Mouse (Mus musculus): Measurements from ENCODE around the gene Gpr179. TPM values are rescaled to one million over a fixed set of nuclear protein-coding genes. Genes with fewer than 3 reads are reported as not detected.
A peak's percentile ranks its signal among the peaks of the same experiment; 100 is the strongest.

Gpr179 gene
- polyA plus RNA-seq, 1 experiment, result not detected

DNA sequence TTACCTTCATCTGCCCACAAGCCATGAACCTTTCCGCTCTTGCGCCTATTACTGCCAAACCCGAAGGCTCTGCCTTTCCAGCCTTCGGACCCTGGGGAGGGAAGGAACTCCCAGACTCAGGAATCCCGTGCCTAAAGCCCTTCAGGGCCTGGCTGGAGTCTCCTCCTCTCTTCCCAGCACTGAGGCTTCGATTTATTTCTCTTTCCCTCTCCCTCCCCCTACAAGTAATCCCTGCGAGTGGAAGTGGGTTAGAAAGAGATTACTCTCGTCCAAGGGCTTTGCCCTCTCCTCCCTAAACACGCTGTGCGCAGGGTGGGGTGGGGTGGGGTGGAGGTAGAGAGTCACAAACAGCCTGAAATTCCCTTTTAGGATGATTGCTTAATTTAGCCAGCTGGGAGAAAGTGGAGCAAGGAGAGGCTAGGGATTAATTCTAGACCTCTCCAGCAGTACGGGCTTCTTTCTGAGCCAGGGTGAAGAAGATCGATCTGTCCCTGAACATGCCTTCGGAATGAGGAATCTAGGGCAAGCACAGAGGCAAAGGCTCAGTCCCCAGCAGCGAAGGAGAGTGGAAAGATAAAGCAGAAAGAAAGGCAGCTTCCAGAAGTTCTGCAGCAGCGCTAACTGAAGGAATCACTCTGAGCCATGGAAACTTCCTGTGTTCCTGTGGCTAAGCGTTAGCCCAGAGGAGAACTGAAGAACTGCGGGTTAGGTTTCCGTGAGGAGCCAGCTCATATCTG, 40.8 kb downstream of the Gpr179 start:
- peaks cover 15% of the 10 kb centered on the region for H3K4me1 ChIP-seq (ENCODE audit: control insufficient read depth, insufficient read depth, low read length)
- TF ChIP-seq POLR2A (IDR thresholded peaks at IDR 0.05; ENCODE audit: borderline replicate concordance, low read depth, low read length) (no peak), CTCF (IDR thresholded peaks at IDR 0.05; ENCODE audit: low read depth, low read length) (0 out of 2 replicates have a peak, but pooled peaks have one; percentile 8)
- peak overlapping the region; percentile 48 for H3K27ac ChIP-seq (ENCODE audit: insufficient read depth, low read depth, low read length)
- H3K4me3 ChIP-seq (ENCODE audit: insufficient read depth, low read length), result no peak overlapping the region; the same call in 1 of the 2 replicates

DNA sequence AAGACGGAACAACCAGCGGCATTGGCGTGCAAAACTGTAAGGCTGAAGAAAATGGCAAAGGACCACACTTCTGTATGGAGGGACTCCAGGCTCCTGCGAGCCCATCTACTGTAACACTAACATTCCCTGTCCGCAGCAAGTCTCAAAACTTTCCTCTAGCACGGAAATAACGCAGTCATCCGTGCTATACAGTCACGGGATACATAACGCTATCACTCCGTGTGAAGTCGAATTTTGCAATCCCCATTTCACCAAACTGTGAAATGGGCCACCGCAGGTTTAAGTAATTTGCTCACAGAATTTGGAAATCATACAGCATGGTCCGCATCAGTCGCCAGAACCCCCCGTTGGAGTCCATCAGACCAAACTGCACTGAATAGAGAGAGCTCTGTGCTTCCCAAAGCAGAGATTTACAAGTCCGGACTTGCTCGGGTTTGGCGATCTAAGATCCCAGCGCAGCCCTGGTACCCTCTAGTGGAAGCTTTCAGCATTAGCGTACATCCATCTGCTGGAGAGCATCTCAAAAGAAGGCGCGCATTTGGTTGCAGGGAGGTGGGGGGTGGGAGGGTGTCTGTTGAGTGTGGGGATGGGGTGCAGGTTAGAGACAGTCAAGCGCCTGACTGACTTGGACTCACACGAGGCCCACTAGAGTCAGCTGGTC, 41.8 kb downstream of the Gpr179 start:
- Histone ChIP-seq H3K4me1 (ENCODE audit: control insufficient read depth, insufficient read depth, low read length) (peaks cover 15% of the 10 kb centered on the region), H3K27ac (ENCODE audit: insufficient read depth, low read depth, low read length) (peak overlapping the region; percentile 98), H3K4me3 (ENCODE audit: insufficient read depth, low read length) (peak overlapping the region; percentile 71)
- peak; percentile 39; the same call in 1 of the 2 replicates for TF ChIP-seq CTCF (IDR thresholded peaks at IDR 0.05; ENCODE audit: low read depth, low read length)
- TF ChIP-seq POLR2A (IDR thresholded peaks at IDR 0.05; ENCODE audit: borderline replicate concordance, low read depth, low read length), result no peak

DNA sequence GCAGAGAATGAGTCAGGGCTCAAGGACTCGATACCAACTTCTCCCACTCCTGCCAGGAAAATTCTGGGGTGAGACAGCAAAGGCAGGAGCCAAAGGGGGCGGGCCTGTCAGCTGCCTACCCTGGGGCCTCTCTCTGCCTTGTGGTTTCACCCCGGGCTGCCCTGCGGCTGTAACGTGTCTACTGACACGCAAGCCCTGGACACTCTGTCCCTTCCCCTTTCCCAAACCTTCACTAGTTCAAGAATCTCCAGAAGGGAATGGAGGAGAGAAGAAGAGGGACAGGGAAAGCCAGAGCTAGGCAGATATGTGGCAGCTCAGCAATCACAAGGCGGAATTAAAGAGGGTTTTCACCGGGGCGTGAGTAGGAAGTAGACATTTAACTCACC, 42.4 kb downstream of the Gpr179 start:
- TF ChIP-seq POLR2A (IDR thresholded peaks at IDR 0.05; ENCODE audit: borderline replicate concordance, low read depth, low read length), result no peak
- TF ChIP-seq CTCF (IDR thresholded peaks at IDR 0.05; ENCODE audit: low read depth, low read length), result no peak
- Histone ChIP-seq H3K27ac (ENCODE audit: insufficient read depth, low read depth, low read length) (peak overlapping the region; percentile 98), H3K4me1 (ENCODE audit: control insufficient read depth, insufficient read depth, low read length) (peaks cover 12% of the 10 kb centered on the region), H3K4me3 (ENCODE audit: insufficient read depth, low read length) (peak overlapping the region; percentile 71)

DNA sequence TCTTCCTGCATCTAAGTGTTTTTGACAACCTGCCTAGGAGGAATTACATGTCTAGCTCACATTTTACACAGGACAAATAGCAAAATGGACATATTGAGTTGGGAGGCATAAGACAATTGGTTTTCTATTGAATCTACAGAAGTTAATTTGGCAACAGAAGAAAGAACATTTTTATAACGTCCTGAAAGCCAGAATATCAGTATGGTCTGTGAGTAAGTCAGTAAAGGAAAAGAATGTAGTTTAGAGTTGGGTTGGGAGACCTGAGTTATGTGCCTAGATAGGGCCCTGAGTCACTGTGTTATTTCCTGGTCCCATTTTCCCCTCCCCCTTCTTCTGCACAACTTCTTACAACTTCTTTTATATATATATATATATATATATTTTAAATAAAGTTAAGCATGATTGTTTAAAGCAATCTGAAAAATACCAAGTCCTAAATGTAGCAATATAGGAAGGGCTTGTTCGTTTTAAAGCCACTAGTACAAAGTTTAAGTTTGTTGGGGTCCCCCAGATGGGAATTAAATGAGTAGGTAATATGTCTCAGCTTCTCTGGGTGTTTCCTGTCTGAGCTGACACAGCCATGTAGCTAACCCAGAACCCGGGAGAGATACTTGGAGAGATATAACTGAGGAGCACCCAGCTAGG, 42.9 kb downstream of the Gpr179 start:
- peak overlapping the region; percentile 71 for H3K4me3 ChIP-seq (ENCODE audit: insufficient read depth, low read length)
- TF ChIP-seq POLR2A (IDR thresholded peaks at IDR 0.05; ENCODE audit: borderline replicate concordance, low read depth, low read length), result no peak
- TF ChIP-seq CTCF (IDR thresholded peaks at IDR 0.05; ENCODE audit: low read depth, low read length), result no peak

DNA sequence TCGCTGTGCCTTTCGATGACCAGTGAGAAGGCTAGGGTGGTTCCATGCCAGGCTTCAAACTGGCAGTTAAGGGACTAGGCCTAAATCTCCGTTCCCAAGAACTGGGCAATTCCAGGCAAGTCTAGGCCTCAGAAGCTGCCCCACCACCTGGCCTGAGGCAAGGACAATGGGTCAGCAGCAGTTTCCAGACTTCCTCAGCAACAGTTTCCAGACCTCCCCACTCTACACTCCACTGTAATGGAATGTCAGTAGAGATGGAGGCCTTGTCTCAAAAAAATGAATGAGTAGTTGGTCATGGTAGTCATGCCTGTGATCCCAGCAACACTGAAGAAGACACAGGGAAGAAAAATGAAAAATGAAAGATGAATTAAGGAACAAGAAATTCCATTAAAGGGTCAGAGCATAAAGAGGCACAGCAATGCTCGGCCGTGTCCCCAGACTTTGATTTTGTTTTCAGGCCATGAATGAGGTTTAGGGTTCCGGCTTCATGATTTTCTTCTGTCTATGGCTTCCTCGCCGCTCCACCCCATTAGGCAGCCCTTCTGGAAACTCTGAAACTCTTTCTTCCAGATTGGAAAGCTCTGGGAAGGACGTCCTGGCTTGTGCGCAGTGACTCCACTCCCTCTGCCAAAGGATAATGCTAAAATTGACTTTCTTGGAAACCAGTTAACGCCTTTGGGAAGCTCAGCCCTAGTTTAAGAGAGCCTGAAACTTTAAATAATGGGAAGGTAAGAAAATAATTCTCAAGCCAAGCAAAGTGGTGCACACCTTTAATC, 44.4 kb downstream of the Gpr179 start:
- Histone ChIP-seq H3K27ac (ENCODE audit: insufficient read depth, low read depth, low read length) (no peak overlapping the region), H3K4me1 (ENCODE audit: control insufficient read depth, insufficient read depth, low read length) (peaks cover 12% of the 10 kb centered on the region), H3K4me3 (ENCODE audit: insufficient read depth, low read length) (no peak overlapping the region)
- TF ChIP-seq POLR2A (IDR thresholded peaks at IDR 0.05; ENCODE audit: borderline replicate concordance, low read depth, low read length), result no peak
- TF ChIP-seq CTCF (IDR thresholded peaks at IDR 0.05; ENCODE audit: low read depth, low read length), result no peak

More for the DNA sequence above, 42.9 kb downstream of the Gpr179 start:
- H3K4me1 ChIP-seq (ENCODE audit: control insufficient read depth, insufficient read depth, low read length), result peaks cover 12% of the 10 kb centered on the region
- H3K27ac ChIP-seq (ENCODE audit: insufficient read depth, low read depth, low read length), result peak overlapping the region; percentile 98

DNA sequence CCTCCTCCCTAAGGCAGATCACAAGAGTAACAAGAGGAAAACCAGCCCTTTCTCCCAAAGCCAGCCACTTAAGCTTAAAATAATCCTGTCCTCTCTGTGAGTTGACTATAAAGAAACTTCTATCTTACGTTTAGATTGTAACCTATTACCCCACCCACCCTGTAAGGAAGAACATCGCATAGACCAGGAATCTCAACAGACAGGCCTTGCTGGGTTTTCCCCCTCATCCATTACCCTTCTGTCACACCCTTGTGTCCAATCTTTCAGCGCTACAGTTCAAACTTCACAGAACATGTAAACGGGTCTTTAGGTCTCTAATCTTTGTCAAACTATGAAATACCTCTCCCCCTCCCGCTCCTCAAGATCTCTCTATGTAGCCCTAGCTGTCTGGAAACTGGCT, 47.2 kb downstream of the Gpr179 start:
- TF ChIP-seq CTCF (IDR thresholded peaks at IDR 0.05; ENCODE audit: low read depth, low read length), result no peak
- TF ChIP-seq POLR2A (IDR thresholded peaks at IDR 0.05; ENCODE audit: borderline replicate concordance, low read depth, low read length), result no peak

DNA sequence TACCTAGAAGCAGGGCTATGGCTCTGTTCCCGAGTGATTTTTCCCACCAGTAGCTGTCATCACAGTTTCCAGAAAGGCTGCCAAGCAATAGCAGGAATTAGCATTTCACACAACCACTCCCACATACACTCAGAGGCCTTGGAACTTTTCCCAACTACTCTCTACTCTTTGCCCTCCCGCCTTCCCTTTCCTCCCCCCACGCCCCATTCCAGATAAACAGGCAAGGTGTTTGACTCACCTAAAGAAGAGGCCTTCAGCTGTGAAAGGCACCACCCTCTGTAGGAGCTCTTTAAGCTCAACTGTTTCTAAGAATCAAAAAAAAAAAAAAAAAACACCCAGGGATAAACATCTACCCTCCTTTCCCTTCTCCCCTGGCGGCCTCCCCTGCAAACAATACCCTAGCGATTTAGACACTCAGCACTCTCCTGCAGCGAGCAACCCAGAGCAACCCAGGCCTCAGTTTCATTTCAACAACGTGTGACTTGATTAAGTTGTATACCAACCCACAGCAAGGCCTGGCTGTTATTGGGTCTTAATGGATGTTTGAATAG, 49.6 kb downstream of the Gpr179 start:
- TF ChIP-seq POLR2A (IDR thresholded peaks at IDR 0.05; ENCODE audit: borderline replicate concordance, low read depth, low read length), result no peak
- TF ChIP-seq CTCF (IDR thresholded peaks at IDR 0.05; ENCODE audit: low read depth, low read length), result no peak
- Histone ChIP-seq H3K27ac (ENCODE audit: insufficient read depth, low read depth, low read length) (no peak overlapping the region), H3K4me1 (ENCODE audit: control insufficient read depth, insufficient read depth, low read length) (no peaks in the 10 kb centered on the region), H3K4me3 (ENCODE audit: insufficient read depth, low read length) (no peak overlapping the region)

More for the DNA sequence above, 47.2 kb downstream of the Gpr179 start:
- no peak overlapping the region for H3K4me3 ChIP-seq (ENCODE audit: insufficient read depth, low read length)
- H3K4me1 ChIP-seq (ENCODE audit: control insufficient read depth, insufficient read depth, low read length), result peaks cover 2% of the 10 kb centered on the region
- no peak overlapping the region for H3K27ac ChIP-seq (ENCODE audit: insufficient read depth, low read depth, low read length)

DNA sequence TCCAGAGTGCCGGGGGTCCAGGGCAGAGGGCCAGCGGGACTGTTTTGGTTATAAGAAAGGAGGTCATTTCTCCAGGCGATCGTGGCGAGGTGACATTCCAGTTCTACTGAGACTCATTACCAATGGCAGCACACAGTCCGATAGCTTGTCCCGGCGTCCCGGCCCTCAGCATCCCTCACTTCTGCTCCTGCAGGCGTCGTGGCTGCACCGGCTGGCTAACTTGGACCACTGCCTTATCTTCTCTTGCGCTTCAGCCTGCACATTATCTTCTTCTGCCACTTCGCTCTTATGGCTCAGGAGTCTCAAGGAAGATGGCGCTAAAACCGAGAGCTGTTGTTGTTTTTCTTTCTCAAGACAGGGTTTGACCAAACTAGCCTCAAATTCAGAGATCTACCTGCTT, 50.5 kb downstream of the Gpr179 start:
- no peaks in the 10 kb centered on the region for H3K4me1 ChIP-seq (ENCODE audit: control insufficient read depth, insufficient read depth, low read length)
- no peak for TF ChIP-seq CTCF (IDR thresholded peaks at IDR 0.05; ENCODE audit: low read depth, low read length)
- TF ChIP-seq POLR2A (IDR thresholded peaks at IDR 0.05; ENCODE audit: borderline replicate concordance, low read depth, low read length), result no peak
- H3K4me3 ChIP-seq (ENCODE audit: insufficient read depth, low read length), result no peak overlapping the region
- H3K27ac ChIP-seq (ENCODE audit: insufficient read depth, low read depth, low read length), result no peak overlapping the region

DNA sequence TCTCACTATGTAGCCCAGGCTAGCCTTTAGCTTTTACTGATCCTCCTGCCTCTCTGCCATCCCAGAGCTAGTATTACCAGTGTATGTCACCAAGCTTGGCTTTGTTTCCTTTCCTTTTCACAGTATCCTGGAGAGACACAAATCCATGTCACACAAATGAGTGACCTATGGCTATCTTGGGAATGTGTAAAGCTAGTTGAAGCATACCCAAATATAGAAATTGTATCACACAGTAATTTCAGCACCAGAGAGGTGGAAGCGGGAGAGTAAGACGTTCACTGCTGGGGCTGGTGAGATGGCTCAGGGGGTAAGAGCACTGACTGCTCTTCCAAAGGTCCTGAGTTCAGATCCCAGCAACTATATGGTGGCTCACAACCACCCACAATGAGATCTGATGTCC, 51.9 kb downstream of the Gpr179 start:
- H3K27ac ChIP-seq (ENCODE audit: insufficient read depth, low read depth, low read length), result no peak overlapping the region
- no peak overlapping the region for H3K4me3 ChIP-seq (ENCODE audit: insufficient read depth, low read length)
- no peak for TF ChIP-seq CTCF (IDR thresholded peaks at IDR 0.05; ENCODE audit: low read depth, low read length)
- TF ChIP-seq POLR2A (IDR thresholded peaks at IDR 0.05; ENCODE audit: borderline replicate concordance, low read depth, low read length), result no peak
- H3K4me1 ChIP-seq (ENCODE audit: control insufficient read depth, insufficient read depth, low read length), result no peaks in the 10 kb centered on the region
